Mouse (Mus musculus): Measurements from ENCODE around the gene Mob3c.

GRCm38 (mm10) chr4:115784769-115785510 lies 43.0 kb upstream of the Mob3c start, which contains the start of gene Atpaf1:
- no peak for TF ChIP-seq MAFK (IDR thresholded peaks at IDR 0.05; ENCODE audit: insufficient read depth, low read depth, low read length)
- TF ChIP-seq CHD2 (IDR thresholded peaks at IDR 0.05; ENCODE audit: low read depth, low read length) = no peak
- TF ChIP-seq ZNF384 (IDR thresholded peaks at IDR 0.05; ENCODE audit: low read depth, low read length) = no peak
- TF ChIP-seq HCFC1 (IDR thresholded peaks at IDR 0.05; ENCODE audit: borderline replicate concordance, insufficient read depth, low read length) = peak; percentile 73
- TF ChIP-seq ZC3H11A (IDR thresholded peaks at IDR 0.05; ENCODE audit: borderline replicate concordance, low read depth, low read length) = no peak
